In the genomic region with DNA sequence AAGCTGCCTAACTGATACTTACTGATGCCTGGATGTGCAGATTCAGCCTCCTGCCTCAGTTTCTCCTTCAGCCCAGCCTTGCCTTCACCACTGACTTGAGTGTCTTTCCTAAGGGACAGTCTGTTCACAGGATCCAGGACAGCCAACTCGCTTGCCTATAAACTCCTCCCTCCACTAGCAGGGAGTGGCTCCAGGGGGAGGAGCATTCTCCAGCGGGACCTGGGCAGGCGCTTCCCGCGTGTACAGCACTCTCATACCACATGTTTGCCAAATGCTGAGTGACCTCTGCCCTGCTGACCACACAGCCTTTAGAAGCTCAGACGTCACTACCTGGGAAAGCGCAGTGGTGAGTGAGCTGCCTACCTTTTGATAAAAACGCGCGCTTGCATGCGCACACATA, we compare ENCODE assay signal across 1 mouse cellular context.
TF ChIP-seq lines count a peak whose summit lies in the region.

No protein-coding gene starts in this region.

TF ChIP-seq in MEL, 35 proteins besides CTCF, POLR2A, EP300 and RAD21 (continued from another document):
- TF ChIP-seq CHD2 (IDR thresholded peaks at IDR 0.05; ENCODE audit: low read length) (no peak), UBTF (IDR thresholded peaks at IDR 0.05; ENCODE audit: borderline replicate concordance, insufficient read depth, low read depth, low read length) (no peak), TCF12 (IDR thresholded peaks at IDR 0.05; ENCODE audit: low read depth, low read length) (no peak), KAT2A (conservative IDR thresholded peaks at IDR 0.05; ENCODE audit: low read depth, low read length) (no peak), MAZ (IDR thresholded peaks at IDR 0.05; ENCODE audit: low read depth, low read length) (no peak), MAFK (IDR thresholded peaks at IDR 0.05; ENCODE audit: borderline replicate concordance, low read depth, low read length) (no peak)
